Mouse (Mus musculus): ENCODE data around the gene Wrnip1. TPM values are rescaled to one million over a fixed set of nuclear protein-coding genes. Genes with fewer than 3 reads are reported as not detected.
"Not testable (repeated sequence)": the region's sequence is repeated elsewhere in the genome, so short reads cannot be mapped to it uniquely, and the experiment has no call there.

Wrnip1 gene
- polyA plus RNA-seq, 1 experiment from 2014 or later = 27.5 TPM

GRCm38 (mm10) chr13:32841349-32841748, 39.5 kb downstream of the Wrnip1 start:
- Histone ChIP-seq H3K27me3 (no peaks in the 10 kb centered on the region), H3K36me3 (no peaks in the 10 kb centered on the region), H3K9ac (no peak overlapping the region), H3K27ac (no peak overlapping the region), H3K4me1 (replicated peaks) (no peaks in the 10 kb centered on the region), H3K4me2 (no peak overlapping the region), H3K9me3 (no peaks in the 10 kb centered on the region), H3K4me3 (no peak overlapping the region)
- ATAC-seq (ENCODE audit: low FRiP score) = no peak
- 86% methylated on average over 3 of the region's 3 CpGs for WGBS

- no peaks in the 10 kb centered on the region for H3K36me3 ChIP-seq
- no peak overlapping the region for H3K27ac ChIP-seq
- no peaks in the 10 kb centered on the region for H3K27me3 ChIP-seq
- no peak overlapping the region for H3K4me3 ChIP-seq
- no peak overlapping the region for H3K9ac ChIP-seq
- no peaks in the 10 kb centered on the region for H3K9me3 ChIP-seq
- no peak for ATAC-seq (ENCODE audit: low FRiP score)
- H3K4me1 ChIP-seq (replicated peaks) = no peaks in the 10 kb centered on the region
- no peak overlapping the region for H3K4me2 ChIP-seq
These were observed 44.4 kb downstream of the Wrnip1 start for GRCm38 (mm10) chr13:32846221-32846620.

GRCm38 (mm10) chr13:32849092-32849491, 47.3 kb downstream of the Wrnip1 start:
- 77% methylated on average over 4 of the region's 4 CpGs for WGBS
- Histone ChIP-seq H3K27ac (no peak overlapping the region), H3K9ac (no peak overlapping the region), H3K36me3 (no peaks in the 10 kb centered on the region), H3K4me1 (replicated peaks) (no peaks in the 10 kb centered on the region), H3K4me3 (no peak overlapping the region), H3K9me3 (no peaks in the 10 kb centered on the region), H3K4me2 (no peak overlapping the region), H3K27me3 (no peaks in the 10 kb centered on the region)
- no peak for ATAC-seq (ENCODE audit: low FRiP score)

- Histone ChIP-seq H3K27me3 (no peaks in the 10 kb centered on the region), H3K9me3 (no peaks in the 10 kb centered on the region), H3K4me2 (no peak overlapping the region), H3K36me3 (no peaks in the 10 kb centered on the region), H3K27ac (no peak overlapping the region), H3K4me1 (replicated peaks) (no peaks in the 10 kb centered on the region), H3K9ac (no peak overlapping the region), H3K4me3 (no peak overlapping the region)
- ATAC-seq (ENCODE audit: low FRiP score) = no peak
These were observed 47.8 kb downstream of the Wrnip1 start for GRCm38 (mm10) chr13:32849531-32850123.

DNA sequence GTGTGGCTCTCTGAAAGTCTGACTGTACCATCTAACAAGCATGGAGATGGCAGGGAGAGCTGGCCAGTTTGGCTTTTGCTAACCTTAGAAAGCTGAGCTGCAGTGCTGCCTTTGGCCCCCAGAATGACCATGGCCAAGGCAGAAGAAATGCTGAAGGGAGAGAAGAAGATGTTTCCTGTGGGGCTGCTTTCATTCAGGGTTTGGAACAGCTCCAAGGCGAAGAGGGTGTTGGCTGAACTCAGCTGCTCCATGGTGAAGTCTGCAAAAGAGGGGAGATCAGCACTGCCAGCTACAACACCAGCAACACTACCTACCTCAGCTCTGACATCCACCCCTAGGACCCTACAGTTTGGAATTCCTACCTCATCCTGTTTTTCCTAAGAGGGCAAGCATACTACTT, 48.3 kb downstream of the Wrnip1 start:
- WGBS = 53% methylated on average over 1 of the region's 1 CpGs
- no peak for ATAC-seq (ENCODE audit: low FRiP score)
- H3K27me3 ChIP-seq = no peaks in the 10 kb centered on the region

DNA sequence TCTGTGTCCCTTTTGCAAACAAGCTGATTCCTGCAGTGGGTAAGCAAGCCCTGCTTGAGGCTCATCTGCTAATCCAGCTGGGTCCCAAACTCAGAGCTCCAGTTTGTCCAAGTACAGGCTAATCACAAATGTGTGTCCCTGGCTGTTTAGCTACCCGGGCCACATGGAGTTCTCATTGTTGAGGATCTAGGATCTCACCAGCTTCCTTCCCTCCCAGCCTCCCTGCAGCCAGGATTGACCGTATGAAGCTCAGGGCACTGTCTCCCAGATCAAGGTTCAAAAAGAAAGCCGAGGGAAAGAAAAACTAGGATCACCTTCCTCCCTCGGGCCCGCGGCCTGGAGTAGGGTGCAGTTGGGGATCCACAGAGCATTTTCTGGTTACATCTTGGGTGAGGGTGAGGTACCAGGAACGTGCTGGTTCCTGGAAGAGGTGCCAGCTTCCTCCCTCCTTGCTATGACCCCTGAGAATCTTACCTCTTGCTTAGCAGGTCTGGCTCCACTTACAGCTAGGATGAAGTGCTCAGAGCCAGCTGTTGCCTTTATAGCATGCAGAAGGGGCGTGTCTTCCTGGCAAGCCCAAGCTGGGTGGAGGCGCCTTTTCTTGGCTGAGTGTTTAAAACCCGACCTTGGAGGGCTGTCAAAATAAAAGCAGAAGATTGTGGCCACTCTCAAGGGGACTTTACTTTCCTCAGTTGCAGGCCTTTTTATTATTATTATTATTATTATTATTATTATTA, 49.0 kb downstream of the Wrnip1 start, which contains the start of gene Serpinb1a:
Gene Serpinb1a, minus strand, starts transcription at position 518 of the 737 bp plus-strand sequence.
- no peak for ATAC-seq (ENCODE audit: low FRiP score)
- H3K4me3 ChIP-seq = no peak within 1 kb of the TSS
- no peaks in the 10 kb centered on the region for H3K4me1 ChIP-seq (replicated peaks)
- 69% methylated on average over 10 of the region's 10 CpGs for WGBS
- no peak within 1 kb of the TSS for H3K4me2 ChIP-seq
- no peak within 1 kb of the TSS for H3K9ac ChIP-seq
- H3K9me3 ChIP-seq = no peaks in the 10 kb centered on the region
- H3K36me3 ChIP-seq = no peaks in the 10 kb centered on the region
- H3K27me3 ChIP-seq = no peaks in the 10 kb centered on the region
- H3K27ac ChIP-seq = no peak within 1 kb of the TSS

More for the DNA sequence above, 48.3 kb downstream of the Wrnip1 start:
- Histone ChIP-seq H3K27ac (no peak overlapping the region), H3K4me3 (no peak overlapping the region), H3K36me3 (no peaks in the 10 kb centered on the region), H3K9me3 (no peaks in the 10 kb centered on the region), H3K4me1 (replicated peaks) (no peaks in the 10 kb centered on the region), H3K4me2 (no peak overlapping the region), H3K9ac (no peak overlapping the region)

DNA sequence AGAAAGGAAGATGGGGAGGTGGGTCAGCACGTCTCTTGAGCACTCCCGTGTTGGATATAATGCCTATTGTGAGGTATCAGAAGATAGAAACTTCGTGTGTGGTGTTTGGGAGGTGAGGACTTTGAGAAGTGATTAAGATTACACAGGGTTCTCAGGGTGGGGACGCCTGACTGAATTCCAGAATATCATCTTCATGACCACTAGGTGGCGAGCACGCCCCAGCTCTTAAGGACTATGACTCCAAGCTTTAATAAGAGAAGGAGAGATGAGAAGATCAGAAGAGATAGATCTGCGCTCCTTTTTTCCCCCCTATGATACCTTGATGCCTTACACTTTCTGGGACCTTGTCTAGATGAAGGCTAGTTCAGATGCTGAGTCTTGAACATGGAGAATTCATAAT, 50.1 kb downstream of the Wrnip1 start:
- WGBS = 12% methylated on average over 7 of the region's 7 CpGs
- H3K27ac ChIP-seq = no peak overlapping the region
- no peaks in the 10 kb centered on the region for H3K4me1 ChIP-seq (replicated peaks)
- H3K9me3 ChIP-seq = no peaks in the 10 kb centered on the region
- no peak overlapping the region for H3K9ac ChIP-seq
- H3K4me2 ChIP-seq = no peak overlapping the region
- H3K36me3 ChIP-seq = no peaks in the 10 kb centered on the region
- no peaks in the 10 kb centered on the region for H3K27me3 ChIP-seq
- H3K4me3 ChIP-seq = no peak overlapping the region
- ATAC-seq (ENCODE audit: low FRiP score) = peak; percentile 76; the same call in 1 of the 2 replicates

GRCm38 (mm10) chr13:32852539-32852938, 50.7 kb downstream of the Wrnip1 start:
- no peaks in the 10 kb centered on the region for H3K4me1 ChIP-seq (replicated peaks)
- WGBS = 98% methylated on average over 4 of the region's 4 CpGs
- no peak overlapping the region for H3K4me2 ChIP-seq
- H3K27me3 ChIP-seq = no peaks in the 10 kb centered on the region
- no peaks in the 10 kb centered on the region for H3K9me3 ChIP-seq
- no peaks in the 10 kb centered on the region for H3K36me3 ChIP-seq
- no peak for ATAC-seq (ENCODE audit: low FRiP score)
- H3K9ac ChIP-seq = no peak overlapping the region
- no peak overlapping the region for H3K4me3 ChIP-seq
- H3K27ac ChIP-seq = no peak overlapping the region

DNA sequence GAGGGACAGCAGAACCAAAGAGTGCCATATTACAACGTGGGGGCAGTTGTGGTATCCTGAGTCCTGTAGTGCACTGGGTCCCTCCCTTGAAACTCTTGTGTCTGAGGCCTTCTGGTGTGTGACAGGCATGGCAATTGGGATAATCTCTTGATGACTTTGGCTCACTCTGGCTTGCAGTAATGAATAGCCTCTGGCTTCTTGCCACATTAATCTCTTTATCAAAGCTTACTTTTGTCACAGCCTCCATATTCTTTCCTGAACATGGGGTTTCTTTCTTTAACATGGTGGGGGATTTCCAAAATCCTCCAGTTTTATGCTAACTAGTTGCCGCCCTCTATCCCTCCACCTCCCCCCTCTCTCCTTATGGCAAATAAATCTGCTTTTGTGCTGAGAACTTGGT, 51.2 kb downstream of the Wrnip1 start:
- H3K27ac ChIP-seq = no peak overlapping the region
- no peaks in the 10 kb centered on the region for H3K4me1 ChIP-seq (replicated peaks)
- H3K9me3 ChIP-seq = no peaks in the 10 kb centered on the region
- 53% methylated on average over 2 of the region's 2 CpGs for WGBS
- H3K9ac ChIP-seq = no peak overlapping the region
- ATAC-seq (ENCODE audit: low FRiP score) = peak; percentile 21; the same call in 1 of the 2 replicates
- no peak overlapping the region for H3K4me2 ChIP-seq
- no peaks in the 10 kb centered on the region for H3K36me3 ChIP-seq
- H3K27me3 ChIP-seq = no peaks in the 10 kb centered on the region
- no peak overlapping the region for H3K4me3 ChIP-seq

DNA sequence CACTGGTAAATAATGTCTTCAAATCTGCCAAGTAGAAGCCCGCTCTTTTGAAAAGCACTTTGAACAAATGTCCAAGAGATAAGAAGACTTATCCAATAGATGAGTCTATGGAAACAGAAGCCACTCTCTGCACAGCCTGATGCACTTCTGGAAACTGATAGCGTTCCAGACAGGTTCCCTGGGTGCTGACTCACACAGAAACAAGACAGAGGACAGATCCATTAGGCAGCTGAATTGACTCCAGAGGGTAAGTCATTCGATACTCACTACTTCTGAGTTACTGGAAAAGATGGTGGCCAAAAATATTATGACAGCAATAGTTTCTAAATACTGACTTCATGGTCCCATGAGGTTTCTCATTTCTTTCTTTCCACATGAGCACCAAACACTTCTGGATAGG, 59.0 kb downstream of the Wrnip1 start:
- H3K4me3 ChIP-seq = no peak overlapping the region
- H3K27me3 ChIP-seq = no peaks in the 10 kb centered on the region
- H3K27ac ChIP-seq = no peak overlapping the region
- no peak overlapping the region for H3K9ac ChIP-seq
- no peaks in the 10 kb centered on the region for H3K4me1 ChIP-seq (replicated peaks)
- 88% methylated on average over 3 of the region's 3 CpGs for WGBS
- H3K9me3 ChIP-seq = no peaks in the 10 kb centered on the region
- ATAC-seq (ENCODE audit: low FRiP score) = no peak
- H3K36me3 ChIP-seq = no peaks in the 10 kb centered on the region
- H3K4me2 ChIP-seq = no peak overlapping the region

DNA sequence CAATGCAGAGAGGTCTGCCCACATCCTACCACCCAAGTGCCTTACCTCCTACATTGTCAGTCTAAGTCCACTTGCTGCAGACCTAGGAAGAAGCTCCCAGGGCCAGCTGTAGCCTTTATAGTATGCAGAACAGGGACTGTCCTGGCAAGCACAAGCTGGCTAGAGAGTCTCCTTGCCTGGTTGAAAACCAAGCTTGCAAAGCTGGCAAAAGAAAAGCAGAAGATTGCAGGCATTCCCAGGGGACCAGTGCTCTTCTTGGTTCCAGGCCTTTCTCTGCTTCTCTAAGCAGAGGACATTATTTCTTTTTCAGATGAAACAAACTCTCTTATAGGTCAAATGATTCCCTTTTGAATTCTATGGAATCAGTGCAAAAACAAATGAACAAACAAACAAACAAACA, 61.6 kb downstream of the Wrnip1 start:
- Histone ChIP-seq H3K27me3 (no peaks in the 10 kb centered on the region), H3K36me3 (no peaks in the 10 kb centered on the region), H3K27ac (no peak overlapping the region), H3K9me3 (no peaks in the 10 kb centered on the region), H3K4me3 (no peak overlapping the region), H3K9ac (no peak overlapping the region), H3K4me2 (no peak overlapping the region), H3K4me1 (replicated peaks) (no peaks in the 10 kb centered on the region)
- no peak for ATAC-seq (ENCODE audit: low FRiP score)

- H3K9me3 ChIP-seq; H3K36me3 ChIP-seq; H3K27ac ChIP-seq; H3K9ac ChIP-seq; ATAC-seq (ENCODE audit: low FRiP score); H3K4me1 ChIP-seq (replicated peaks); H3K4me3 ChIP-seq; H3K27me3 ChIP-seq; H3K4me2 ChIP-seq: not testable (repeated sequence)
- 85% methylated on average over 3 of the region's 3 CpGs for WGBS
These were observed 62.7 kb downstream of the Wrnip1 start for GRCm38 (mm10) chr13:32864529-32864928.

DNA sequence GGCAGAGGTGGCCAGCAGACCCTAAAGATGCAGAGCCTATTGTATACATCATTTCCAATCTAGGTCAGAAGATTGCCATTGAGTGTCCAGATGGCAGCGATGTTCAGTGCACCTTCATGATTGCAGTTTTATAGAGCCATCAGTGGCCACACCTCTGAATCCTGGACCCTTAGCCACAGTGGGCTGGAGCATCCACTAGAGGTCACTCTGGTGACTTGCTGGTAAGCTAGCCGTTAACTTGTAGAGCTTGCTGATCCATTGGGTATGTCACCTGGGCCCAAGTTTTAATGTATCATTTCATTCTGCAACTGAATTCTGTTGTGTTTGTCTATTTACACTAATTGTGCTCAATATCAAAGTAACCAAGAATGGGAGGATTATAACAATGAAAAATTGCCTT, 63.8 kb downstream of the Wrnip1 start:
- H3K4me1 ChIP-seq (replicated peaks) = no peaks in the 10 kb centered on the region
- no peak for ATAC-seq (ENCODE audit: low FRiP score)
- no peaks in the 10 kb centered on the region for H3K27me3 ChIP-seq
- H3K27ac ChIP-seq = no peak overlapping the region
- no peaks in the 10 kb centered on the region for H3K9me3 ChIP-seq
- no peaks in the 10 kb centered on the region for H3K36me3 ChIP-seq
- H3K4me2 ChIP-seq = no peak overlapping the region
- H3K9ac ChIP-seq = no peak overlapping the region
- no peak overlapping the region for H3K4me3 ChIP-seq
- WGBS = 71% methylated on average over 2 of the region's 2 CpGs
